Mouse (Mus musculus) lung, adult 2 months (tissue): Measurements from ENCODE around the gene Cga. TPM values are rescaled to one million over a fixed set of nuclear protein-coding genes. Genes with fewer than 3 reads are reported as not detected.

ENCODE experiments used
- DNase-seq: peaks from one replicate; pipeline ENCODE4 v3.0.0; 2022
- H3K4me1 ChIP-seq: fragments of 200-500 bp; 2 replicates; pipeline ENCODE4 v1.6.1; 2011; ENCODE audit warnings: low read length; ENCODE audit not compliant: control insufficient read depth, insufficient read depth
- H3K4me3 ChIP-seq: fragments of 200-500 bp; replicated peaks from 2 replicates; pipeline ENCODE3; 2011; ENCODE audit warnings: low read depth, mild to moderate bottlenecking, control low read depth, low read length; ENCODE audit errors: extremely low read depth
- CTCF ChIP-seq: fragments of 200-500 bp; IDR thresholded peaks from 2 replicates; pipeline ENCODE4 v1.5.1; 2011; ENCODE audit warnings: mild to moderate bottlenecking, low read length, control low read depth; ENCODE audit not compliant: insufficient read depth
- POLR2A ChIP-seq: fragments of 200-500 bp; IDR thresholded peaks from 2 replicates; pipeline ENCODE4 v1.6.1; 2011; ENCODE audit warnings: low read depth, mild to moderate bottlenecking, control low read depth, low read length, borderline replicate concordance; ENCODE audit errors: extremely low read depth
- WGBS: fragments of 180-500 bp; shearing (Covaris S2); methylation state at CpG from one replicate; pipeline ENCODE4 v1.1.7; 2018; 5-methylcytosine and 5-hydroxymethylcytosine counted together
- polyA plus RNA-seq: library from polyadenylated mRNA; depleted of rRNA; stranded (reverse); fragments of >200 nt; gene quantifications from 2 replicates; pipeline ENCODE4 v1.2.3, GENCODE M21; 2012; rRNA removed

The Cga gene
- not detected in 2 replicates for polyA plus RNA-seq

DNA sequence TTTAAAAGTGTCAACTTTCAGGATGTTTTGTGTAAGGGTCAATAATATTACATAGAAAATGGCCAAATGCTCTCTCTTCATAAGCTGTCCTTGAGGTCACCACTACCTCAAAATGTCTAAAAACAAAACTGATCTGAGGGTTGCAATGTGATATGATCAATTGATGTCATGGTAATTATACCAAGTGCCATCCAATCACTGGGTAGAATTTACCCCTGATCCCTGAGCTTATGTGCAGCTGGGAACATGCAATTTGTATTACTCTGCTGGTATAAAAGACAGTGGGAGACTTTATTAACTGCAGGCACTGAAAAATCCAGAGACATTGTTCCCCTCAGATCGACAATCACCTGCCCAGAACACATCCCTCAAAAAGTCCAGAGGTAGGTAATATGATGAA is at the start of gene Cga:
Gene Cga, plus strand, starts transcription at position 301 of the 400 bp plus-strand sequence.
- DNase-seq = no peak
- whole genome bisulfite sequencing = 73% methylated on average over 1 of the region's 1 CpGs
- H3K4me3 ChIP-seq = no peak within 1 kb of the TSS
- TF ChIP-seq POLR2A (no peak), CTCF (no peak)
- no peaks in the 10 kb centered on the region for H3K4me1 ChIP-seq

DNA sequence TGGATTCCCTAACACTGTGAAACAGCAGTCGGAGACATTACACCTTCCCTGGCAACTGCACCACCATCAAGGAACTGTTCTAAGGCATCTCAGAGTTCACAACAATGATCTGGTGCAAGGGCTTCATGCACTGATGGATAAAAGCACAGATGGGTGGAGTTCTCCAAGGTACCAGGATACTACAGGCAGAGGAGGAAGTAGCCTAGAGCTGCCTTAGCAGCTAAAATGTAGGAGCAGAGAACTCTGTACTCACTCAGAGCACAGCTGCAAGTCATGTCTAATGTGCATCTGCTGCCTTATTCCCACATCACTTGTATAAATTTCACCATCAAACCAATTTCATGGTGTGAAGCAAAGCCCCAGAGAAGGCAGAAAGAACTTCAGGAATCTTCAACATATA is 49.7 kb upstream of the Cga start:
- no peak overlapping the region for H3K4me3 ChIP-seq
- H3K4me1 ChIP-seq = peaks cover 6% of the 10 kb centered on the region
- TF ChIP-seq CTCF (no peak), POLR2A (no peak)
- DNase-seq = no peak
- WGBS = 90% methylated on average over 1 of the region's 1 CpGs

DNA sequence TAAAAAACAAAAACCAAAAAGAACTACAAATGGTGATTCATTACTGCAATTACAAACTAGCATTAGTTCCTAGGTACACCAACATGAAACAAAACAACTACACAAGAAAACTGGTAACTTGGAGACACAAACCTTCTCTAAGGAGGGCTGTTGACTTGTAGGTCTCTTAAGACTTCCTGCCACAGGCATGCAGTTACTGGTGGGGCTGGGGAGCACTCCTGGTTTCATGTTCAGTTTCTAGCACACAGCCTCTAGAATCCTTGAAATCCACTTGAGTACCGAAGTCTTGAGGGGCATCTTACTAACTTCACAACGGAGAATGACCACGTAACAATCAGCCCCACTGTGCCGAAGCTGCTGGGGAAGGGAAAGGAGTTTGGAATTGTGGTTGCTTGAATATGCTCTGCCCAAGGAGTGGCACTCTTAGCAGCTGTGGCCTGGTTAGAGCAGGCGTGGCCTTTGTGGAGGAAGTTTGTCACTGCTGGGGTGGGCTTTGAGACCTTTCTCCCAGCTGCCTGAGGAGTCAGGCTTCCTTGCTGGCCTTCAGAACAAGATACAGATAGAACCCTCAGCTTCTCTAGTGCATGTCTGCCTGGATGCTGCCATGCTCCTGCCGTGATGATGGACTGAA is 45.8 kb upstream of the Cga start:
- Histone ChIP-seq H3K4me1 (peaks cover 6% of the 10 kb centered on the region), H3K4me3 (no peak overlapping the region)
- TF ChIP-seq CTCF = no peak
- TF ChIP-seq POLR2A = no peak
- no peak for DNase-seq
- 67% methylated on average over 6 of the region's 6 CpGs for WGBS

DNA sequence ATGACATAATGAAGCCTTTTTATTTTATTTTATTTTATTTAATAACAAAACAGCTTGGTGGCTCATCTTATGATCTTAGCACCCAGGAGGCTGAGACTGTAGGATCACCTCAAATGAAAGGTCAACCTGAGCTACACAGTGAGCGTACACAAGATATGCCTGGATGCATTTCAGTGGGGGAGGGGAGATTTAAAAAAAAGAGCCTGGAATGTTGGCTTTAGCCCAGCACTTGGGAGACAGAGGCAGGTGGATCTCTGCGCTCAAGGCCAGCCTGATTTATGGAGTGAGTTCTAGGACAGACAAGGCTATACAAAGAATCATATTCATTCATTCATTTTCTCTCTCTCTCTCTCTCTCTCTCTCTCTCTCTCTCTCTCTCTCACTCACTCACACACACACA is 43.4 kb upstream of the Cga start:
- DNase-seq = no peak
- TF ChIP-seq CTCF = no peak
- TF ChIP-seq POLR2A = no peak
- no peak overlapping the region for H3K4me3 ChIP-seq
- H3K4me1 ChIP-seq = no peaks in the 10 kb centered on the region; the same call in 1 of the 2 replicates
- WGBS = 84% methylated on average over 2 of the region's 2 CpGs

DNA sequence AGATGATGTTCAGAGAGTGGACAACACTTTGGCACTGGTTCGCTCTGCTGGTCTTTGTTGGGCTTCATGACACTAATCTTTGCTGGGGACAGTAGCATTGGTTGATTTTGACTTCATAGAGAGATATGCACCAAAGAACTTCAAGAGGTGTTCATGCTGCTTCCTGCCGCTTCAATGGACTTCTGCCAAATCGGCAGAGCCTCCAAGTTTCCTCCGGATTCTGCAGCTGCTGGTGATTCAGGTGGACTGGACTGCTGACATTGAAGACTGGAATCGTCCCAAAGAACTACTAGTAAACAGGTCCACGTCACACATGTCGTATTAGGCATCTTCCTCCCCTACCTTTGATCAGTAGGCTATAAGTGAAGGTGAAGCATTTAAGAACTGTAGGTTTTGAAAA is 41.5 kb upstream of the Cga start:
- WGBS = 77% methylated on average over 7 of the region's 7 CpGs
- TF ChIP-seq POLR2A (no peak), CTCF (no peak)
- DNase-seq = no peak

DNA sequence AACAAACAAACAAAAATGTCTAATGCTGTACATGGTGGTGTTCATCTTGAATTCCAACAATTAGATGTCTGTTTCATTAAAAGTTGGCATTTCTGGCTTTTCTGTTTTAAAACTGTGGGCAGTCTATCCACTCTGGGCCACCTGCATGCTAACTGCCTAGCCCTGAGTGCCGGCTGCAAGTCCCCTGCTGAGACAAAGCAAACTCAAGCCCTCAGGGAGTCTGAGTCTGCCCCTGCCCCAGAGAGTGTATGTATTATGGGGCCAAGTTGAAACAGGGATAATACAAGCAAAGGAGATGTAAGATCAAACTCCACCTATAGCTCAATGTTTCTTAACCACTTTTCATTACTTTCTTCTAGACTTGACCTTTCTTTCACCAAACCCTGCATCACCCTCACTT is 37.6 kb upstream of the Cga start:
- TF ChIP-seq CTCF = no peak
- DNase-seq = no peak
- Histone ChIP-seq H3K4me3 (no peak overlapping the region), H3K4me1 (peaks cover 6% of the 10 kb centered on the region; the same call in 1 of the 2 replicates)
- 50% methylated on average over 1 of the region's 1 CpGs for WGBS

More for the DNA sequence above, 41.5 kb upstream of the Cga start:
- Histone ChIP-seq H3K4me1 (no peaks in the 10 kb centered on the region; the same call in 1 of the 2 replicates), H3K4me3 (no peak overlapping the region)

DNA sequence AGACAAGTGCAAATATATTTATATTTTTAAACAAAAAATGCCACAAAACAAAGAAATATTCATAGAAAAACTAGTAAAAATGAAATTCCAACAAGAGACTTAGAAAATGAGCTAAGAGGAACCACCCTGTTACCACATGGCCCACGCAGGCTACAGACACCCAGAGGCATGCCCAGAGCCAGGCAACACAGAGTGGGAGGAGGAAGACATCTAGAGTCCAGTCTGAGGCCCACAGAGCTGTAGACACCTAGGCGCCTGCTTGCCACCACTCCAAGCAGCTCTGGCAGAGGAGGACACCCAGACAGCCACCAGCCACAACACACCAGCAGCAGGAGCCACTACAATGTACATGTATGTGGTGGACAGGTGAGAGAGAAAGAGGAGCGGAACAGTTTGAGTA is 34.7 kb upstream of the Cga start:
- peaks cover 8% of the 10 kb centered on the region for H3K4me1 ChIP-seq
- no peak for DNase-seq
- 75% methylated on average over 3 of the region's 3 CpGs for WGBS
- H3K4me3 ChIP-seq = no peak overlapping the region
- TF ChIP-seq CTCF (no peak), POLR2A (no peak)

DNA sequence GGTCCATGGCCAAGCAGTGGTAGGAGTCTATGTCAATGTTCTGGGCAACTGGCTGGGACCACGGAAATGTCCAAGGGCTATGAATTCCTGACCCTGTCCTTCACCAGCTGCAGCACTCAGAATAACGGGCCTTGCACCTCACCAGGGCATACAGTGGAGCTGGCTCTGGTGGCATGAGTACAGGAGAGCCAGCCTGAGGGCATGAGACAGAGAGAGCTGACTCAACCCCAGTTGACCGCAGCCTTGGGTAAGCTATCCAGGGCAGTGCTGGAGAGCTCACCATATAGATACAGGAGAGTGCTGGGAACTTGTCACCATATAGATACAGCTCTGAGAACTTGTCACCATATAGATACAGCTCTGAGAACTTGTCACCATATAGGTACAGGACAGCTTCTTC is 34.2 kb upstream of the Cga start:
- no peak for DNase-seq
- no peak overlapping the region for H3K4me3 ChIP-seq
- H3K4me1 ChIP-seq = peaks cover 13% of the 10 kb centered on the region
- TF ChIP-seq POLR2A (no peak), CTCF (no peak)
- WGBS = 74% methylated on average over 3 of the region's 3 CpGs

DNA sequence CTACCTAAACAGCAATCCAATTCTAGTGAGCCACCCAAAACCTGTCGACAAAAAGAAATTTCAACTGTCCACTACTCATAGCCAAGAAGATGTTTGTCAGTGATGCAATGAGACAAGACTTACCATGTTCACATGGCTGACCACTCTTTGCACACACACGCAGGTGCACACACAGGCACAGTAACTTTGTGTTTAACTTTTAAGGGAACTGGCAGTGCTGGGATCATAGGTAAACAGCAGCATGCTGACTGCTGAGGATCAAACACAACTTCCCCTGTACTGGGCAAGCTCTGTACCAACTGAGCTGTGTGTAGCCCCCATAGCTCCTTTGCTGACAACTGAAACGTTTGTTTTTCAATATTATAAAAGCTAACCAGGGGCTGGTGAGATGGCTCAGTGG is 32.1 kb upstream of the Cga start:
- no peak for TF ChIP-seq POLR2A
- TF ChIP-seq CTCF = no peak
- DNase-seq = no peak
- 65% methylated on average over 3 of the region's 3 CpGs for WGBS
- Histone ChIP-seq H3K4me3 (no peak overlapping the region), H3K4me1 (peaks cover 16% of the 10 kb centered on the region)

DNA sequence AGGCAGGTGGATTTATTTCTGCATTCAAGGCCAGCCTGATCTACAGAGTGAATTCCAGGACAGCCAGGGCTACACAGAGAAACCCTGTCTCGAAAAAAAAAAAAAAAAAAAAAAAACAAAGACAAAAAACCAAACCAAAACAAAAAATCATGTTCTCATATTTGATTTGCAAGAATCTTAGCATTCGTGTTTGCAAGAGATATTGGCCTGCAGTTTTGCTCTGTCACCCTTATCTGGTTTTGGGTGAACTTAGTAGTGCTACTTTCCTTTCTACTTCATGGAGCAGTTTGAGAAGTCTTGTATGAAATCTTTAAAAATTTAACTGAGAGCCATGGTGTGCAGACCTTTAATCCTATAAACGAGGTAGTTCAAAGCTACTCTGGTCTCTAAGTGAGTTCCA is 23.8 kb upstream of the Cga start:
- no peak for DNase-seq
- Histone ChIP-seq H3K4me3 (no peak overlapping the region), H3K4me1 (peaks cover 7% of the 10 kb centered on the region)
- 82% methylated on average over 3 of the region's 3 CpGs for WGBS
- TF ChIP-seq CTCF = no peak
- TF ChIP-seq POLR2A = no peak
